Mouse (Mus musculus) mouse trophoblast stem cell (cell line): ENCODE results near the gene Zbtb2.

Experiments used
- in situ Hi-C, 2 experiments: fragments of 300-500 bp; cut with MseI, MboI; formaldehyde crosslinking; loops; 2 replicates in 1 of 2; 3 replicates in 1 of 2; pipeline ENCODE4 v1.15.1; 2025

The Zbtb2 gene

DNA sequence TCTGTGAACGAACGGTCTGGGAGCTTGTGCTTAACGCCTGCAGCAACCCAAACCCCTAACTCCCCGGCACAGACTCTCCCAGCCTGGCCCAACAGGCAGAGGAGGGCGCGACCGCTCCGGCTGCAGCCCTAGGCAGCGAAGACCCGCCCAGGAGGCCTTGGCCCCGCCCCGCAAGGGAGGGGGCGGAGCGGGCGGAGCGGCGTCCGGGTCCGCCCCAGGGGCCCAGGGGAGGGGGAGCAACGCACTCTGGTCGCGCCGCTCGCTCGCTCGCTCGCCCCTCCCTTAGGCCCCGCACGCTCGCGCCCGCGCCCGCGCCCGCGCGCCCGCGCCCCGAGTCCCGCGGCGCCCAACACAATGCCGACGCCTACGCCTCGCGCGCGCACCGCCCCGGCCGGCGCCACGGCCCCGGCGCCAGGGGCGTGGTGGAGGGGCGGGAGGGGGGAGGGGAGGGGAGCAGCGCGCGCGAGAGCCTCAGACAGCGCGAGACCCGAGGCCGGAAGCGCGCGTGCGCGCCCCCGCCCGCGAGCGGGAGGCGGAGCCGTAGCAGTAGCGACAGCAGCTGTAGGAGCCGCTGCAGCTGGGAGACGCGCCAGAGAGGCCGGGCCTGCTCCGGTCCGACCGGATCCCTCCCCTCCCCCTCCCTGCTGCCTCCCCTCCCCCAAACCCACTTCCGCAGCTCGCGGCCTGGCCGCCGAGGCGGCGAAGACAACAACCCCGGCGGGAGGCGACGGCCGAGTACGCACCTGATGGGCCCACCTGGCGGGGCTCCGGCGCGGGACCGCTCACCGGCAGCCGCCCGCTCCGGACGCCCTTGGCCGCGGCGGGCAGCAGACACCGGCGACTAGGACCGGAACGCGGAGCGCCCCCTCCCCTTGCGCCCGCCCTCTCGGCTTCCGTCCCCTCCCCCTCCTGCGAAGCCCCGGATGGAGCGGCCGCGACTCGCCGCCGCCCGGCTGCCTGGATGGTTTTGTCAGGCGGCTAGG, 1.0 kb downstream of the Zbtb2 start:
- in situ Hi-C loops = no loop called here

DNA sequence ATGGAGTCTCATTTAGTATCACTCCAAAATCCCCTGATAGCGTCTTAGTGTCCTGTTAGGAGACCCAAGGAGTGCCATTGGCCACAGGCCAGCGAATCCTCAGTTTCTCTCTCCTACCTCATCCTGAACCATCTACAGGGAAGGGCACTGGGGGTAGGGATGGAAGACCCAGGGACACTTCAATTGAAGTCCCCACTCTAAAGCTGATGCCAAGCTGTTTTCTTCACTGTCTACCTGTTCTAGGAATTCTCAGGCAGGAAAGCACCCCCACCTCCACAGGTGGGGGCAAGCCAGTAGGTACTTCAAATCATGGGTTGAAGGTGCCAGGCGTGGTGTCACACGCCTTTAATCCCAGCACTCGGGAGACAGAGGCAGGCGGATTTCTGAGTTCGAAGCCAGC, 3.7 kb downstream of the Zbtb2 start:
- in situ Hi-C loops = no loop called here

DNA sequence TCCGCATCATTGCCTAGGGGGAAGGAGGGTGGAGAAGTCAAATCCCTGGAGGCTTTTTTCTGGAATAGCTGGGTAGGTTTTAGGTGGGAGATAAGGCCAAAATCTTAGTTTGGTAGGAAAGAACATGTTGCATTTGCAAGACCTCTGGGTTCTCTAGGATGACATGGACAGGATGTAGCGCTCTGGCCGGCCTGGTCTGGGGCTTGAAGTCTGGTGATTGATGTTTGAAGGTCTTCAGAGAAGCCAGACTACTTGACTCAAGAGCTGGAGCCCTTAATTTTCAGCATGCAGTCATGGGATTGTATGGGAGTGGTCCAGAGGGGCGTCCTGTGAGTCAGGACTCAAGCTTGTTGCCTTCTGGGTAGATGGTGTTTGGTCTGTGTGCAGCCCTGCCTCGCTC, 7.2 kb downstream of the Zbtb2 start:
- in situ Hi-C loops = no loop called here

DNA sequence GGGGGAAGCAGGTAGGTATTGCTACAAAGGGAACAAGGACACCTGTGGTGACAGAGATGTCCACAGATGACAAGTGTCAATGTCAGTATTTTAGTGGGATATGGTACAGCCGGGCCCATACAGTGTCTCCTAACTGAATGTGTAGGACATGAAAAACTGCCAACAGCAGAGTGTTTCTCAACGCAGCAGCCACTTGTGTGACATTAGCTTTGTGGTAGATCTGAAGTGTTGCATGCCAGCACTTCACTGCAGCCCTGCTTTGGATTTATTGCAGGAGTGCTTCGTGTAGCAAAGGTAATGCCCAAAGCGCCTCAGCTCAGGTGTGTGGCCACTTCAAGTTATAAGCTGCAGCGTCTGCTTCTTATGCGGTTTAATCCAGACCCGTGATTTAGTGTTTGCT, 11.0 kb downstream of the Zbtb2 start:
- in situ Hi-C loops = no loop called here

DNA sequence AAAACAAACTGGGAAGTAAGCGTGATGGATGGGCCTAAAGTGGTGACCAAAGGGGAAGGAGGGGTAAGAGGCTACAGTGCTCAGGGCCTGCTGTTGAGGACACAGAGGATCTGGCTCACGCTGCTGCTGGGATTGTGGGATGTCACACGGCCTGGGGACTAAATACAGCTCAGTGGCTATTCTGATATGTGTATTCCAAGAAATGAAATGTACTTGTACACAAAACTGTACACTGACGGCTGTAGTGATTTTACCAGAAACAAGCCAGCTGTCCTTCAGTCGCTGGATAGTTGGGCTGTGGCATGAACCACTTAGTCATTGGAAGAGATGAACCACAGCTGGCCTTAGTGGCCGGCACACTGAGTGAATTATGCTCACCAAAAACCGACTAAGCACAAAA, 11.4 kb downstream of the Zbtb2 start:
- in situ Hi-C loops = no loop called here

DNA sequence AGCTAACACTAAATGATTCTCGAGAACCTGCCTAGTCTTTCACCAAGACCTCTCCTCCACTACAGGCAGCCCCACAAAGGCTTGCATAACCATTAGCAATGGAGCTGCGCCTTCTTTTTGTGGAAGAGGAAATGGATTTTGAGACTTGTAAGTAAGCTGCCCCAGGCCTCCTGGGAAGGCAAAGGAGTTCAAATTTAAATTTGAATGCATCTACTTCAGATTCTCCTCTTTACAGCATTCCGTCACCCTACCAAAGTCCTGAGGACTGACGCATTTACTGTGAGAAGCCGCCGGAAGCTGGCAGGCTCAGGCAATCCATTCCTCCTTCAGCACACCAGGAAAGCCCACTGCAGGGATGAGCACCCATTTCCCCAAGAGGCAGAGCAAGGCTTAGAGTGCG, 12.6 kb downstream of the Zbtb2 start:
- in situ Hi-C loops = no loop called here

DNA sequence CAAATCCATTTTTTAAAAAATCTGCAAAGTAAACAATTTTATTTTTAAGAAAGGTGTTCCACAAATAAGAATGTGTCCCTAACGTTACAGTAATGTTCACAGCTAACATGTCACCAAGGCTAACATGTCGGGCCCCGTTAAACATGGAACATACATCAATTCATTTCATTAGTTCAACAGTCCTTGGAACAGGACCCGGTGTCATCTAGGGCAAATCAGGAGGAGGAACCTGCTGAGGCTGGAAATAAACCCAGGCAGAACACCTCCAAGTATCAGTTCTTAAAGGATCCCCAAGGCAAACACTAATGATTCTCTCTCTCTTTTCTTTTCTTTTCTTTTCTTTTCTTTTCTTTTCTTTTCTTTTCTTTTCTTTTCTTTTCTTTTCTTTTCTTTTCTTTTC, 13.2 kb downstream of the Zbtb2 start:
- in situ Hi-C loops = no loop called here

DNA sequence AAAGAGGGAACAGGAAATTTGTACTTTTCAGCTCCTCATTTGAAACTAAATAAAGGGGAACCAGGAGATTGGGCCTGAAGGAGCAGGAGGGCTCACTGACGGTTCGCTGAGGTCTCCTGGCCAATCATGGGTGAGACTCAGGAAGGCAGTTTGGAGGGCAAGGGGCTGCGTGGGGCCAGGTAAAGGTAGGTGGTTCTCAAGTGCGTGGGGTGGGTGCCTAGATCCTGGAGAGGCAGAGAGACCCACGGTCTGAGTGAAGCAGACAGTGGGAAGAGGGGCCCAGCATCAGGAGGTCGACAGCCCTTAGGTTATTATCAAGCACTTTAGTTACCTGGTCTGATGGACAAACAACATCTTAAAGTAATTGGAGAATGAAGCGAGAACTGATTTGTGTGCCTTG, 13.7 kb downstream of the Zbtb2 start:
- in situ Hi-C loops = no loop called here

DNA sequence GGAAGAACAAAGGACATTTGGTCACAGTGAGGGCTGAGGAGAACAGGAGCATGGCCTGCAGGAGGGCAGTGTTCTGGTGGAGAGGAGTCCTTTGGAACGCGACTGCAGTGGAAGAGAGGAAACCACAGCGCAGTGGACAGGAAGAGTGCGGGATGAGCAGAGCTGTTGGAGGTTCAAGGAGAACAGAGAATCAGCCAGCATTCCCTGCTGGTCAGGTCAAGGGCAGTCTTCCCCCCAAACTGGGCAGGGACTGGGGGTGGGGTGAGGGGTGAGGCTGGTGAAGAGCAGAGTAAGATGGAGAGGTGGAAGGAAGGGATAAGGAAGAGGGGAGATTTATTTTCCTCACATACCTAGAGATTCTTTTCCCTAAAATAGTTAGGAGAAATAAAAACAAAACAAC, 14.3 kb downstream of the Zbtb2 start:
- in situ Hi-C loops = no loop called here

DNA sequence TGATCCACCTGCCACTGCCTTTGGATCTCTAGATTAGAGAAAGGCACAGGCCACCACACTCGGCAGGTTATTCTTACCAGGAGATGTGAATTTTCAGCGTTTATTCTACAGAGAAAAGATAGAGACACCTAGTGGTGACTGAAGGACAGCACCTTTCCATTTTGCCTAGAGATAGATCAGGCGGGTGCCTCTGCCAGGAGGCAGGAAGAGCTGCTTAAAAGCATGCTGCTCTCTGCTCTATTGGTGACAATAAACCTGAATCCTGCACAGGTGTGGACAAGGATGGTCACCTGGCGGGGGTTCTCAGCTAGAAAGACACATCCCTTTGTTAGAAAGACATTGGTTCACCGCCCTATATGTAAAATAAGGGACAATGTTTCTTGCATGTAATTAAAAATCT, 15.9 kb downstream of the Zbtb2 start:
- in situ Hi-C loops = no loop called here

DNA sequence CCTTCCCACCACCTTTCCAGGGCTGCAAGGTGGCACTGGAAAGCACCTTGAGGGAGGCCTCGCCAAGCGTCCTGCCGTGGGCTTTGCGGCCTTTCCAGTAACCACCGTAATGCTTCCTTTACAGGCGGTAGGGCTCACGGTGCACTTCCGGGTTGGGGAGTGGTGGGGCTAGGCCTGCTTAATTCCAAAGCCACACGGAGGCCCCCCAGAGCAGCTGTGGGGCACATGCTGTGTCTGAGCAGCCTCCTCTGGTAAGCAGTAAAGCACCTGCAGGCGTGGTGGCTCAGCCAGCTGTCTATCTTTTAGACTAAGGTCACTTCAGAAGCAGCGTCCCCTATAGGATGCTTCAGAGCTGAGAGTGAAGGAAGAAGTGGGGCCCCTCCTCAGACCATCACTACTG, 17.8 kb downstream of the Zbtb2 start:
- in situ Hi-C loops = no loop called here

DNA sequence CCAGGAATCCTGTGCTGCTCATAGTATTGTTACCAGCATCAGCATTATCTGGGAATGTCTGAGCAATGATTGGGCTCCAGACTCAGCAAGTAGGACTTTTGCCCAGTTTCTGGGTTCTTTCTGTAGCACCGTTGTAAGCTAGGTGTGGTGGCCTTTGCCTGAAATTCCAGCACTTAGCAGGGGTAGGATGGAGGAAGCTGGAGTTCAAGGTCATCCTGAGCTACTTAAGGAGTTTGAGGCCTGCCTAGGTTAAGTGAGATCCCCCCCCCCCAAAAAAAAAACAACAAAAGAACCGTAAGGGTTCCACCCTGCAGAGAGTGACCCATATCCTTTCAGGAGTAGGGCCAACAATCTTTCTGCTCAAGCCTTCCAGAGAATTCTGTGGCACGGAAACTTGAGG, 23.3 kb downstream of the Zbtb2 start:
- in situ Hi-C loops = no loop called here

DNA sequence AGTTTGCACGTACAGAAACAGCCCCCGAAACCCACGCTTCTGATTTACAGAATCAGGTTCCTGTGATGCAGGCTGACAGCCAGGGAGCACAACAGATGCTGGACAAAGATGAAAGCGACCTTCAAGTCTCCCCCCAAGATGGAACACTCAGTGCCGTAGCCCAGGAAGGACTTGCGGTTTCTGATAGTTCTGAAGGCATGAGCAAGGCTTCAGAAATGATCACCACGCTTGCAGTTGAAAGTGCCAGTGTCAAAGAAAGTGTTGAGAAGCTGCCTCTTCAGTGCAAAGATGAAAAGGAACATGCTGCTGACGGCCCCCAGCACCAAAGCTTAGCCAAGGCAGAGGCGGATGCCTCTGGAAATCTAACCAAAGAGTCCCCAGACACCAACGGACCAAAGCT, 30.5 kb downstream of the Zbtb2 start:
- in situ Hi-C loops = no loop called here

DNA sequence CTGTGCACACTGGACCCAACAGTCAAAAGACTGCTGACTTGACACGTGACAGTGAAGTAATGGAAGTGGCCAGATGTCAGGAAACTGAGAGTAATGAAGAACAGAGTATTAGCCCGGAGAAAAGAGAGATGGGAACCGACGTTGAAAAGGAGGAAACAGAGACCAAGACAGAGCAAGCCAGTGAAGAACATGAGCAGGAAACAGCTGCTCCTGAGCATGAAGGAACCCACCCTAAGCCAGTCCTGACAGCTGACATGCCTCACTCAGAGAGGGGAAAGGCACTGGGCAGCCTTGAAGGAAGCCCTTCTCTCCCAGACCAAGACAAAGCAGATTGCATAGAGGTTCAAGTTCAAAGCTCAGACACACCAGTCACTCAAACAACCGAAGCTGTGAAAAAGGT, 31.3 kb downstream of the Zbtb2 start:
- in situ Hi-C loops = no loop called here

DNA sequence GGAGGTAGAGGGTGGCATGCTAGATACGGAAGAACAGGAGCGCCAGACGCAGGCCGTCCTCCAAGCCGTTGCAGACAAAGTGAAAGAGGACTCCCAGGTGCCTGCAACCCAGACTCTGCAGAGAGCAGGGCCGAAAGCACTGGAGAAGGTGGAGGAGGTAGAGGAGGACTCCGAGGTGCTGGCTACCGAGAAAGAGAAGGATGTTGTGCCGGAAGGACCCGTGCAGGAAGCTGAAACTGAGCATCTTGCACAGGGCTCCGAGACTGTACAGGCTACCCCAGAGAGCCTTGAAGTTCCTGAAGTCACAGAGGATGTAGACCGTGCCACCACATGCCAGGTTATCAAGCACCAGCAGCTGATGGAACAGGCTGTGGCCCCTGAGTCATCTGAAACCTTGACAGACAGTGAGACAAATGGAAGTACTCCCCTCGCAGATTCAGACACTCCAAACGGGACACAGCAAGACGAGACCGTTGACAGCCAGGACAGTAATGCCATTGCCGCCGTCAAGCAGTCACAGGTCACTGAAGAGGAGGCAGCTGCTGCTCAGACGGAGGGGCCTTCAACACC, 31.9 kb downstream of the Zbtb2 start:
- in situ Hi-C loops = no loop called here

DNA sequence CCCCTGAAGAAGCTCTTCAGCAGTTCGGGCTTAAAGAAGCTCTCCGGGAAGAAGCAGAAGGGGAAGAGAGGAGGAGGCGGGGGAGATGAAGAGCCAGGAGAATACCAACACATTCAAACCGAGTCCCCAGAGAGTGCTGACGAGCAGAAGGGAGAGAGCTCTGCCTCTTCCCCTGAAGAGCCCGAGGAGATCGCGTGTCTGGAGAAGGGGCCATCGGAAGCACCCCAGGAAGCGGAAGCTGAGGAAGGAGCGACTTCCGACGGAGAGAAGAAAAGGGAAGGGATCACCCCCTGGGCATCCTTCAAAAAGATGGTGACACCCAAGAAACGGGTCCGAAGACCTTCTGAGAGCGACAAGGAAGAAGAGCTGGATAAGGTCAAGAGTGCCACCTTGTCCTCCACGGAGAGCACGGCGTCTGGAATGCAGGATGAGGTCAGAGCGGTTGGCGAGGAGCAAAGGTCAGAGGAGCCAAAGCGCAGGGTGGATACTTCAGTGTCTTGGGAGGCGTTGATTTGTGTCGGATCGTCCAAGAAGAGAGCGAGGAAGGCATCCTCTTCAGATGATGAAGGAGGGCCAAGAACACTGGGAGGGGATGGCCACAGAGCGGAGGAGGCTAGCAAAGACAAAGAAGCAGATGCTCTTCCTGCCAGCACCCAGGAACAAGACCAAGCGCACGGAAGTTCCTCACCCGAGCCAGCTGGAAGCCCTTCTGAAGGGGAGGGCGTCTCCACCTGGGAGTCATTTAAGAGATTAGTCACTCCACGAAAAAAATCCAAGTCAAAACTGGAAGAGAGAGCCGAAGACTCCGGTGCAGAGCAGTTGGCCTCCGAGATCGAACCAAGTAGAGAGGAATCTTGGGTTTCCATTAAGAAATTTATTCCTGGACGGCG, 33.3 kb downstream of the Zbtb2 start:
- in situ Hi-C loops = no loop called here

DNA sequence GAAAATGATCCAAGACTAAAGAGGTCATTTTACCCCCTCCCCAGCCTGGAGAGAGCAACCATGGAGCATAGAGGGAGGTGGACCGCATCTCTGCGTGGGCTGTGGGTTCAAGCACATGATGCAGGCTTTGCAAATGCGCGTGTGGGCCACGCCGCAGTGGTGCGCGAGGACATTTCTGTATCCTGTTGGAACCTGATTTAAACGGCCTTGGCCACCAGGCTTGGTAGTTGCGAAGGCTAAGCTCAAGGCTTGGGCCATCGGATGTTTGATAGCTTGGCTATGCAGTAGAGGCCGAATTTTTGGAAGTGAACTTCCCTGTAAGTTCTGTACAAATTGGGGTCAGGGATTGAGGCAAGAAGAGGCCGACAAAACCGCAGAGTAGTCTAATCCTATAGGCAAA, 40.3 kb downstream of the Zbtb2 start:
- in situ Hi-C loops = loop anchor here in 1 of 2 experiments (25.0 kb wide), 2 partner anchors 185 to 310 kb away; no protein-coding TSS in a partner anchor

DNA sequence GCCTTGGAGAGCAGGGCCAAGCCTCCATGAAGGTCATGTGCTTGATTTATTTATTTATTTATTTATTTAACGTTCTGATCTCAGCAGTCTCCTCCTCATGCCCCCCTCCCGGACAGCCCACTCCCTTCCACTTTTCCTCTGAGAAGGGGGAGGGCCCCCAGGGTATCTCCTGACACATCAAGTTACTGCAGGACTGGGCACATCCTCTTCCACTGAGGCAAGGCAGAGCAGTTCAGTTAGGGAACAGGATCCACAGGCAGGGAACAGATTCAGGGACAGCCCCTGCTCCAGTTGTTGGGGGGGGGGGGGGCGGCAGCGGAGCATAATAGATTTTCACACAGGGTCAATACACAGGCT, 40.8 kb downstream of the Zbtb2 start:
- in situ Hi-C loops = loop anchor here in 1 of 2 experiments (25.0 kb wide), 2 partner anchors 185 to 310 kb away; no protein-coding TSS in a partner anchor

DNA sequence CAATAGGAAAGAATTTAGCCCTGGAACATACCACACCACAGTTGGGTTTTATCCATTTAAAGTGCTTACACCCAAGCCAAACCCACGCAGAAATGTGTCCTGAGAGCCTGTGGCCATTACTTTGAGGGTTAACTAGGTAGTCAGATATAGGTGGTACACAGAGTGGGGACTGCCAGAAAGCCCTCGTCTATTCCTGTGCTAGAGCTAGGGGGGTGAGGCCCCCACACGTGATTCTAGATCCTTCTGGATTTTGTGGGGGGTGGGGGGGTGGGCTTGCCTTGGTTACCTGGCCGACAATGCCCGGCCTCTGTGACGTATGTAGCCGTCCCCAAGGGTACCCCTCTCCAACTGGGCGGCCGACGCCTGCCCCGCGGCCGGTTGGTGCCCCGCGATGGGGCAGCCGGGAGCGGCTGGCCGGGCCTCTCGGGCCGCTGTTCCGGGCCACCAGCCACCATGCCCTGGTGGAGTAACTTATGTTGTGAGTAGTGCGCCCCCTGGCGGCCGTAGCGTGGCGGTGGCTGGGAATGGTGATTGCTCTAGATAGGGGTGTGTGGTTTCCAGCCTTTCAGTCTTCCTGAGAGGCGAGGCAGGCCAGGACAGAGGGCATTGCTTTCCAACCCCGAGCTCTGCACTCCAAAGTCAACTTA, 41.3 kb downstream of the Zbtb2 start:
- in situ Hi-C loops = loop anchor here in 1 of 2 experiments (25.0 kb wide), 2 partner anchors 184 to 309 kb away; no protein-coding TSS in a partner anchor

DNA sequence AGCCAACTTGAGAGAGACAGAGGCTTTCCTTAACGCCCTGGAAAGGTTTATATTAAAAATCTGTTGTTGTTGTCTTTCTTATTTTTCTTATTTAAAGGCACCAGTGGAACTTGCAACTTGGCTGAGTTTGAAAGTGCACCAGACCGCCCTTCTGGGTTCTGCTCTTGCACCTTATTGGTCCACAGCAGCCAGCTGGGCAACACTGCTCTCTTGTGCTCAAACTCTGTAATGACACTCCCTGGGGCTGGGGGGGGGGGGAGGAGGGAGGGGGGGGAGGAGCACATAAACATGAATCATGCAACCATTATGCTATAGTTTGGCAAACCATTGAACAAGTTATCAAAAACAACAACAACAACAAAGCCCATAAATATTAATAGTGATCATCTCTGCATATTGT, 46.5 kb downstream of the Zbtb2 start:
- in situ Hi-C loops = loop anchor here in 1 of 2 experiments (25.0 kb wide), 2 partner anchors 179 to 304 kb away; no protein-coding TSS in a partner anchor

DNA sequence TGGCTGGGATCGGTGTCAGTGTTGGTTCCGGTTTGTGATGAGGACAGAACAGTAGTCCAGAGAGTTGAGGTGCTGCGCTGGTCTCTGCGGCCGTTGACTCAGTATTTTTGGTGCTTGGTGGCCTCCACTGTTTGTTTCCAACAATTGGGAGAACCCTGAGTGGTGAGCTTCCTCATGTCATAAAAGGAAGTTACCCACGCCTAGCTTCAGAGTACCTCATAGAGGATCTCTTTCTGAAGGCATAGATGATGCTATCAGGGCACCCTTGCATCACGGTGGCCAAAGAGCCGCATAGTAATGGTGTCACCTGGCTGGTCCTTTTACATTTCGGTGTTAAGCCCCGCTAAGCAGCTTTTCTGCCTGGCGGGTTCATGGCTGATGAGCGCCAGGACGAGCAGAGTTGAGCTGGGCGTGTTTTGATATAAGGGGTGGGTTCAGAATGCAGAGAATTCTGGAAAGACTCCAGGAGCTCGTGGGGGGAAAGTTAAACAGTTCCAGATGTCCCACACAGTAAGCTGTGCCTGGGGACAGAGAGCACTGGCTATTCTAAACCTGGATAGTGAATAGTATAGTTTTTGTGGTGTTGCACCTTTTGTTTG, 48.9 kb downstream of the Zbtb2 start:
- in situ Hi-C loops = loop anchor here in 1 of 2 experiments (25.0 kb wide), 2 partner anchors 177 to 302 kb away; no protein-coding TSS in a partner anchor
